11 mouse cellular contexts compared by ENCODE assay signal in the genomic region with DNA sequence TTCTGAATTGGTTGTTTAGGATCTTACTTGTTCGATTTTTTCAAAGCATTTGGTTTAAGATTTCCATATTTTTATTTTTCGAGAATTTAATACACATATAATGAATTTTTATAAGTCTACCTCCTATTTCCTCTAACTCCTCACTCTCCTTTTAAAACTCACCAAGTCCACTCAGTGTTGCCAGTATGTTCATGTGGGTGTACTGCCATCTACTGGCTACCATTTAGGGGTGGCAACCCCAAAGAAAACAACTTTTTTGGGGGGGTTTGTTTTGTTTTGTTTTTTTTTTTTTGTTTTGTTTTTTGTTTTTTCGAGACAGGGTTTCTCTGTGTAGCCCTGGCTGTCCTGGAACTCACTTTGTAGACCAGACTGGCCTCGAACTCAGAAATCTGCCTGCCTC. TPM values are rescaled to one million over a fixed set of nuclear protein-coding genes. Genes with fewer than 3 reads are reported as not detected.
A peak's percentile ranks its signal among the peaks of the same experiment; 100 is the strongest.
DNase-seq lines count a peak whose midpoint lies in the region; ATAC-seq and TF ChIP-seq lines count a peak whose summit lies in the region.
"Had no signal": no experiment of that assay in that cellular context is flagged by ENCODE, and none has a peak within 500 bp of the region (broad histone marks: within the 10 kb centered on the region; RNA-seq: fewer than 3 reads in every experiment).

No protein-coding gene starts in this region.

- no peak overlapping the region for H3K27ac ChIP-seq in heart, adult 2 months
- H3K27ac ChIP-seq in midbrain, postnatal 0 days (ENCODE audit: low read depth, low read length) = no peak overlapping the region
- H3K27ac ChIP-seq in midbrain, embryonic 16.5 days (ENCODE audit: low read length) = no peak overlapping the region
- no peak overlapping the region for H3K27ac ChIP-seq in intestine, embryonic 15.5 days
- H3K27ac ChIP-seq: limb, embryonic 15.5 days had no signal

- H3K9ac ChIP-seq in heart, adult 2 months (ENCODE audit: low read depth, low read length) = no peak overlapping the region
- no peak overlapping the region for H3K9ac ChIP-seq in midbrain, postnatal 0 days (replicated peaks; ENCODE audit: low read length, poor library complexity, severe bottlenecking)
- H3K9ac ChIP-seq in midbrain, embryonic 16.5 days (ENCODE audit: low read depth, low read length) = no peak overlapping the region
- no peak overlapping the region for H3K9ac ChIP-seq in intestine, embryonic 15.5 days
- H3K9ac ChIP-seq: limb, embryonic 15.5 days had no signal

- H3K4me1 ChIP-seq in heart, adult 2 months (ENCODE audit: control insufficient read depth, insufficient read depth, low read length) = no peaks in the 10 kb centered on the region
- no peaks in the 10 kb centered on the region for H3K4me1 ChIP-seq in midbrain, postnatal 0 days (ENCODE audit: insufficient read depth, low read length)
- H3K4me1 ChIP-seq in midbrain, embryonic 16.5 days (ENCODE audit: control insufficient read depth, insufficient read depth, low read length) = no peaks in the 10 kb centered on the region
- H3K4me1 ChIP-seq in intestine, embryonic 15.5 days (replicated peaks) = no peaks in the 10 kb centered on the region
- H3K4me1 ChIP-seq: limb, embryonic 15.5 days had no signal

- WGBS in heart, adult 2 months = 34% methylated on average over 4 of the region's 4 CpGs
- WGBS in midbrain, postnatal 0 days = 42% methylated on average over 4 of the region's 4 CpGs
- WGBS in midbrain, embryonic 16.5 days = 39% methylated on average over 4 of the region's 4 CpGs
- WGBS in intestine, embryonic 15.5 days = 38% methylated on average over 4 of the region's 4 CpGs

- TF ChIP-seq EP300 in heart, adult 2 months (IDR thresholded peaks at IDR 0.05; ENCODE audit: insufficient read depth, low read depth, low read length) = no peak

- TF ChIP-seq POLR2A in heart, adult 2 months (IDR thresholded peaks at IDR 0.05; ENCODE audit: insufficient read depth, low read depth, low read length) = no peak

- no peak overlapping the region for H3K4me3 ChIP-seq in heart, adult 2 months
- no peak overlapping the region for H3K4me3 ChIP-seq in midbrain, postnatal 0 days (ENCODE audit: low read depth, low read length)
- H3K4me3 ChIP-seq in midbrain, embryonic 16.5 days (ENCODE audit: low read depth, low read length) = no peak overlapping the region
- H3K4me3 ChIP-seq in intestine, embryonic 15.5 days (replicated peaks) = no peak overlapping the region
- H3K4me3 ChIP-seq: limb, embryonic 15.5 days had no signal

- no peak for DNase-seq in heart, adult 2 months
- DNase-seq in heart, postnatal 25 days (ENCODE audit: low spot score) = no peak
- no peak for DNase-seq in midbrain, postnatal 0 days (ENCODE audit: low spot score)
- DNase-seq in fibroblast of lung, adult 2 months (ENCODE audit: low read depth) = peak; percentile 8
- peak; percentile 35 for DNase-seq in thymus, postnatal 25 days
- no peak for DNase-seq in left cerebral cortex, postnatal 4 days

- no peak overlapping the region for H3K4me2 ChIP-seq in midbrain, postnatal 0 days (ENCODE audit: low read depth, low read length, poor library complexity, severe bottlenecking)
- H3K4me2 ChIP-seq in midbrain, embryonic 16.5 days (ENCODE audit: low read length) = no peak overlapping the region
- H3K4me2 ChIP-seq in intestine, embryonic 15.5 days (replicated peaks) = no peak overlapping the region
- H3K4me2 ChIP-seq: limb, embryonic 15.5 days had no signal

- no peaks in the 10 kb centered on the region for H3K9me3 ChIP-seq in midbrain, postnatal 0 days (ENCODE audit: low read length)
- H3K9me3 ChIP-seq in midbrain, embryonic 16.5 days (replicated peaks; ENCODE audit: control insufficient read depth, low read length, poor library complexity, severe bottlenecking) = no peaks in the 10 kb centered on the region
- no peaks in the 10 kb centered on the region for H3K9me3 ChIP-seq in intestine, embryonic 15.5 days
- H3K9me3 ChIP-seq: limb, embryonic 15.5 days had no signal

- peak; percentile 76 for TF ChIP-seq CTCF in heart, adult 2 months (IDR thresholded peaks at IDR 0.05)
- TF ChIP-seq CTCF in midbrain, postnatal 0 days (IDR thresholded peaks at IDR 0.05) = peak; percentile 68

- ATAC-seq in midbrain, postnatal 0 days (ENCODE audit: low FRiP score) = no peak
- no peak for ATAC-seq in midbrain, embryonic 16.5 days
- ATAC-seq in intestine, embryonic 15.5 days = no peak

- H3K79me2 ChIP-seq in heart, adult 2 months (replicated peaks; ENCODE audit: control insufficient read depth, insufficient read depth, low read length) = no peaks in the 10 kb centered on the region

- H3K27me3 ChIP-seq in heart, adult 2 months (ENCODE audit: control insufficient read depth, insufficient read depth, low read length) = no peaks in the 10 kb centered on the region
- H3K27me3 ChIP-seq in midbrain, postnatal 0 days (ENCODE audit: insufficient read depth, low read length) = 0 out of 2 replicates have a peak, but pooled peaks cover 4% of the 10 kb centered on the region
- H3K27me3 ChIP-seq in midbrain, embryonic 16.5 days (ENCODE audit: control insufficient read depth, insufficient read depth, low read depth, low read length) = no peaks in the 10 kb centered on the region
- H3K27me3 ChIP-seq in intestine, embryonic 15.5 days (replicated peaks) = no peaks in the 10 kb centered on the region
- H3K27me3 ChIP-seq: limb, embryonic 15.5 days had no signal

- intact Hi-C loops in heart, adult 2 months (cut with DNase I) = loop anchor here (2.0 kb wide), 3 partner anchors 22 to 84 kb away; no protein-coding TSS in a partner anchor
- intact Hi-C loops in heart, postnatal 25 days (cut with DNase I) = loop anchor here (2.0 kb wide), 1 partner anchor 26 kb away; a partner anchor contains a TSS
- intact Hi-C loops in left cerebral cortex, postnatal 4 days (cut with DNase I) = no loop called here

- H3K36me3 ChIP-seq in heart, adult 2 months (ENCODE audit: control insufficient read depth, insufficient read depth, low read length) = no peaks in the 10 kb centered on the region
- no peaks in the 10 kb centered on the region for H3K36me3 ChIP-seq in midbrain, postnatal 0 days (ENCODE audit: insufficient read depth, low read length)
- H3K36me3 ChIP-seq in midbrain, embryonic 16.5 days (ENCODE audit: control insufficient read depth, insufficient read depth, low read length) = no peaks in the 10 kb centered on the region
- H3K36me3 ChIP-seq in intestine, embryonic 15.5 days = no peaks in the 10 kb centered on the region
- H3K36me3 ChIP-seq: limb, embryonic 15.5 days had no signal

RNA-seq across cellular contexts. Expression of a gene that starts 8.1 kb away (rescaled TPM):
- not detected for total RNA-seq in heart, adult 2 months (2021)
- not detected in 2 replicates for polyA plus RNA-seq in heart, adult 2 months (2012; rRNA removed)
- total RNA-seq in heart, postnatal 25 days (2021) = not detected
- 195 and 210 TPM in 2 replicates for total RNA-seq in midbrain, postnatal 0 days (2014; rRNA removed)
- 88.1 and 93.6 TPM in 2 replicates for polyA plus RNA-seq in midbrain, postnatal 0 days (2015; fragmentation: Nextera tagmentation; extraction: Ambion mirVana)
- 103 and 111 TPM in 2 replicates for polyA plus RNA-seq in midbrain, embryonic 16.5 days (2015; fragmentation: Nextera tagmentation; extraction: Ambion mirVana)
- 1.6 and 1.7 TPM in 2 replicates for polyA plus RNA-seq in intestine, embryonic 15.5 days (2015; fragmentation: Nextera tagmentation; extraction: Ambion mirVana)
- 10 to 100 TPM; 73.1 to 73.8 TPM for total RNA-seq in left cerebral cortex, postnatal 4 days (2021)

RNA-seq across cellular contexts. Expression of a gene that starts 8.4 kb away (rescaled TPM):
- total RNA-seq in heart, adult 2 months (2021) = not detected
- polyA plus RNA-seq in heart, adult 2 months (2012; rRNA removed) = 0.27 TPM in 1 of 2 replicates, not detected in the other
- total RNA-seq in heart, postnatal 25 days (2021) = not detected
- not detected in 2 replicates for total RNA-seq in midbrain, postnatal 0 days (2014; rRNA removed)
- not detected in 2 replicates for polyA plus RNA-seq in midbrain, postnatal 0 days (2015; fragmentation: Nextera tagmentation; extraction: Ambion mirVana)
- not detected in 2 replicates for polyA plus RNA-seq in midbrain, embryonic 16.5 days (2015; fragmentation: Nextera tagmentation; extraction: Ambion mirVana)
- polyA plus RNA-seq in intestine, embryonic 15.5 days (2015; fragmentation: Nextera tagmentation; extraction: Ambion mirVana) = not detected in 2 replicates
- not detected for total RNA-seq in left cerebral cortex, postnatal 4 days (2021)
- polyA plus RNA-seq: embryonic facial prominence, embryonic 11.5 days; heart, embryonic 16.5 days; limb, embryonic 15.5 days had no signal

RNA-seq across cellular contexts. Expression of a gene that starts 12.9 kb away (rescaled TPM):
- total RNA-seq in heart, adult 2 months (2021) = 1 to 10 TPM; 6.7 to 8.0 TPM
- 22.8 and 24.5 TPM in 2 replicates for polyA plus RNA-seq in heart, adult 2 months (2012; rRNA removed)
- total RNA-seq in heart, postnatal 25 days (2021) = 1 to 10 TPM; 5.8 to 7.7 TPM
- 51.2 and 65.2 TPM in 2 replicates for total RNA-seq in midbrain, postnatal 0 days (2014; rRNA removed)
- 63.6 and 69.4 TPM in 2 replicates for polyA plus RNA-seq in midbrain, postnatal 0 days (2015; fragmentation: Nextera tagmentation; extraction: Ambion mirVana)
- 60.8 and 65.1 TPM in 2 replicates for polyA plus RNA-seq in midbrain, embryonic 16.5 days (2015; fragmentation: Nextera tagmentation; extraction: Ambion mirVana)
- 37.4 and 39.4 TPM in 2 replicates for polyA plus RNA-seq in intestine, embryonic 15.5 days (2015; fragmentation: Nextera tagmentation; extraction: Ambion mirVana)
- total RNA-seq in left cerebral cortex, postnatal 4 days (2021) = 10 to 100 TPM; 39.0 to 49.4 TPM

RNA-seq across cellular contexts. Expression of a gene that starts 26.6 kb away (rescaled TPM):
- total RNA-seq in heart, adult 2 months (2021) = 1 to 10 TPM; 4.3 to 6.0 TPM
- 10.4 and 13.4 TPM in 2 replicates for polyA plus RNA-seq in heart, adult 2 months (2012; rRNA removed)
- total RNA-seq in heart, postnatal 25 days (2021) = 1 to 10 TPM; 5.8 to 6.4 TPM
- 50.8 and 54.4 TPM in 2 replicates for total RNA-seq in midbrain, postnatal 0 days (2014; rRNA removed)
- polyA plus RNA-seq in midbrain, postnatal 0 days (2015; fragmentation: Nextera tagmentation; extraction: Ambion mirVana) = 61.9 and 68.2 TPM in 2 replicates
- 58.2 and 59.2 TPM in 2 replicates for polyA plus RNA-seq in midbrain, embryonic 16.5 days (2015; fragmentation: Nextera tagmentation; extraction: Ambion mirVana)
- polyA plus RNA-seq in intestine, embryonic 15.5 days (2015; fragmentation: Nextera tagmentation; extraction: Ambion mirVana) = 14.9 and 15.7 TPM in 2 replicates
- total RNA-seq in left cerebral cortex, postnatal 4 days (2021) = 10 to 100 TPM; 57.8 to 62.4 TPM

RNA-seq across cellular contexts. Expression of a gene that starts 35.2 kb away (rescaled TPM):
- 10 to 100 TPM; 37.8 to 46.2 TPM for total RNA-seq in heart, adult 2 months (2021)
- 74.4 and 105 TPM in 2 replicates for polyA plus RNA-seq in heart, adult 2 months (2012; rRNA removed)
- total RNA-seq in heart, postnatal 25 days (2021) = 10 to 100 TPM; 40.2 to 56.9 TPM
- 8.3 and 15.4 TPM in 2 replicates for total RNA-seq in midbrain, postnatal 0 days (2014; rRNA removed)
- 9.2 and 11.2 TPM in 2 replicates for polyA plus RNA-seq in midbrain, postnatal 0 days (2015; fragmentation: Nextera tagmentation; extraction: Ambion mirVana)
- 14.6 and 15.7 TPM in 2 replicates for polyA plus RNA-seq in midbrain, embryonic 16.5 days (2015; fragmentation: Nextera tagmentation; extraction: Ambion mirVana)
- 28.0 and 29.0 TPM in 2 replicates for polyA plus RNA-seq in intestine, embryonic 15.5 days (2015; fragmentation: Nextera tagmentation; extraction: Ambion mirVana)
- 10 to 100 TPM; 13.4 to 13.5 TPM for total RNA-seq in left cerebral cortex, postnatal 4 days (2021)

Comparison
In these comparisons a context has a peak if more than half of its experiments do, and no peak if none do; other contexts are left out.
1. DNase-seq: peak in fibroblast of lung, adult 2 months (single experiment) and thymus, postnatal 25 days (single experiment); none in heart, adult 2 months (0 of 2), heart, postnatal 25 days (single experiment), midbrain, postnatal 0 days (single experiment) and left cerebral cortex, postnatal 4 days (single experiment).
2. RNA of a gene that starts 8.1 kb away (total RNA-seq): 195 to 210 TPM in midbrain, postnatal 0 days and 73.1 to 73.8 TPM in left cerebral cortex, postnatal 4 days; not detected in heart, adult 2 months and not detected in heart, postnatal 25 days; every median in the first group is over 10 times any median in the second.